Mouse (Mus musculus) liver, adult 2 months (tissue): ENCODE results near the gene Exosc5.

Experiments
- CTCF ChIP-seq: fragments of 200-500 bp; IDR thresholded peaks from 2 replicates; pipeline ENCODE4 v1.5.1; 2011; ENCODE audit warnings: low read depth, low read length, control low read depth
- POLR2A ChIP-seq: fragments of 200-500 bp; IDR thresholded peaks from 2 replicates; pipeline ENCODE4 v1.6.1; 2011; ENCODE audit warnings: low read length, control low read depth; ENCODE audit not compliant: insufficient read depth; ENCODE audit errors: extremely low read depth

- TF ChIP-seq CTCF (no peak), POLR2A (no peak)
These were observed 38.2 kb upstream of the Exosc5 start for GRCm38 (mm10) chr7:25620751-25621150.
